Mouse (Mus musculus) fibroblast of lung, adult 2 months (primary cell): ENCODE results near the gene Gnat3.
A peak's percentile ranks its signal among the peaks of the same experiment; 100 is the strongest.
"Not testable (repeated sequence)": the region's sequence is repeated elsewhere in the genome, so short reads cannot be mapped to it uniquely, and the experiment has no call there.

Experiments
- DNase-seq: peaks from one replicate; pipeline ENCODE4 v3.0.0-alpha.2; 2011; ENCODE audit warnings: low read depth

The Gnat3 gene

DNA sequence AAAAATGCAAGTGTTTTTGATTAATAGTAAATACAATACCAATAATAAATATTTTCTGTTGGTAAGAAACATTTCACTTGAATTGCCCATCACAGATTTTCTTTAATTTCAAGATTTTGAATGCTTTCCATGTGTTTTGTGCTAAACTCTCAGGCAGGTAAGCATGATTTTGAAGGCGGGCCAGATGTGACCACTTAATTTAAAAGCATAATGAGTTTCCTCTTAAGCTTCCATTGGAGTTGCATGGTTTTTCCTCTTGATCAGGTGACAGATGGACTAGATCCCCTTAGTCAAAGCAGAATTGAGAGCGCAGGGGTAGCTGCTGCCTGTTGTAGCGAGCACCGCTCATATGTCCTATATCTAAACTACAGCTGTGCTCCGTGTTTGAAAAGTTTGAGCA, at the start of gene Gnat3:
Gnat3 (plus strand) TSS at position 301 of the 400 bp plus-strand sequence.
- DNase-seq = no peak

- DNase-seq = no peak
These were observed 43.4 kb upstream of the Gnat3 start for GRCm38 (mm10) chr5:17918966-17919365.

DNA sequence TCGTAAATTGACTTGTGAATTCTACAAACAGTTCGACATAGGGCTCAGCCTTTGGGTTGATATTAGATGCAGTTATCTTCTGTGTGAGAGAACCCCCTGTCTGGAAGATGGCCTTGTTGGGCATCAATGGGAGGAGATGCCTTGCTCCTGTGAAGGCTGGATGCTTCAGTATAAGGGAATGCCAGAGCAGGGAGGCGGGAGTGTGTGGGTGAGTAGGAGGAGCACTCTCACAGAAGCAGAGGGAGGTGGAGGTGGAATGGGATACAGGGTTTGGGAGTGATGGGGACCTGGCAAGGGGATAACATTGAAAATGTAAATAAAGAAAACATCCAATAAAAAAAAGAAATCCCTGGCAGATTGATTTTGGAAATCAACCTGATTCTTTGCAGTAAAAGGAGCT, 38.7 kb upstream of the Gnat3 start:
- DNase-seq = no peak

DNA sequence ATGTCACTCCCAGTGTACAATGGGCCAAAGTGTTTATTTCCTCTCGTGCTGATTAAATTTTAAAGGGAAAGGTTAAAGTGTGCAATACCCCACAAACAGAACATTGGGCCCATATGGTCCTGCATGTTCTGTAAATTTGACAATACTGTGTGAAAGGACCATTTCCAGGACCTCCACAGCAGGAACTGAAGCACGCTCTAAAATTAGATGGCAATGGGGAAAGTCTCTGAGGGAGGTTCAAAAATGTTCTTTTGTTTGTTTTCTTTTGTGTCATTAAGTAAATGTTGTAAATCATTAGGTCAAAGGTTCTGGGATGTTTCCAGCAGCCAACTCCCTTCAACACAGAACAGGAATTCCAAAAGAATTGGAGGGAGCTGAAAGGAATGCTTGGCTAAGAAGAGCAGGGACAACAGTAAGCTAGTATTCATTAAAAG, 38.2 kb upstream of the Gnat3 start:
- no peak for DNase-seq

DNA sequence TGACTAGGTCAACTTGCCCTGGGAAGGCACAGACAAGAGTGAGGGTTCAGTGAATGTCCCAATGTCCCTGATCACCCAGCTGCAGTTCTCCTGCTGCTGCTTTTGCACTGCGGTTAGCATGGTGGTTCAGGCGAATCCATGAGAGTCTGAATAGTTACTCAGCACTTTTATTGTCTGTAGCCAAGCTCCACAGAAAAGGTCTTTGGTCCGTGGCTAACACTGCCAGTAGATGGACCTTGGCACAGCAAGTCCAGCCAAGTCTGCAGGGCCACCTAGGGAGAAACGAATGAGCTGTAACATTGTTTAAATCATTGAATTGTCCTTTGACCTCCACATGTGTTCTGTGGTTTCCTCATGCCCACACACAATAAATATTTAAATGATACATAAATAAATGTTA, 33.9 kb upstream of the Gnat3 start:
- DNase-seq = no peak

DNA sequence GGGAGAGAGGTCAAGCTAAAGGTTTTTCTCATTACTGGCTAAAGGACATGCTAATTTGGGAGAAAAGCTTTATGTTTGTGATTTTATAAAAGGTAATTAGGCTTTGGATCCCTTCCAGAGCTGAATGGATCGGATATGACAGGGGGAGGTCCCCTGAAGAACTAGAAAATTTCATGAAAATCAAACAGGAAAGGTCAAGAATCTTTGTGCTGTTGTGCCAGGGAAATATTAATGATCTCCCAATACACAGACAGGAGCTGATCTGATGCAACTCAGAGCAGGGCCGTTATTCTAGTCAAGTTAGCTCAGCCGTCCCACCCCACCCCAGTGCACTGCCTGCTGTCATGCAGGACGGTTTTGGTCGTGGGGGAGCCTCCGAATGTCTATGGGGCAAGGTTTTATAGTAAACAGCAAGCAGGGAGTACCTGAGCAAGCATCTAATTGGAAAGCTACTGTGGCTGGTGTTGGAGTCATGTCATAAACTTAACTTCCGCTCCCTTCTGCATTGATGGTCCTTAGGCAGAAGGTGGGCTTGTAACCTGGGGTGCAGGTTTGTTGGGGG, 33.3 kb upstream of the Gnat3 start:
- DNase-seq = no peak

- DNase-seq = not testable (repeated sequence)
These were observed 30.8 kb upstream of the Gnat3 start for GRCm38 (mm10) chr5:17931588-17931987.

DNA sequence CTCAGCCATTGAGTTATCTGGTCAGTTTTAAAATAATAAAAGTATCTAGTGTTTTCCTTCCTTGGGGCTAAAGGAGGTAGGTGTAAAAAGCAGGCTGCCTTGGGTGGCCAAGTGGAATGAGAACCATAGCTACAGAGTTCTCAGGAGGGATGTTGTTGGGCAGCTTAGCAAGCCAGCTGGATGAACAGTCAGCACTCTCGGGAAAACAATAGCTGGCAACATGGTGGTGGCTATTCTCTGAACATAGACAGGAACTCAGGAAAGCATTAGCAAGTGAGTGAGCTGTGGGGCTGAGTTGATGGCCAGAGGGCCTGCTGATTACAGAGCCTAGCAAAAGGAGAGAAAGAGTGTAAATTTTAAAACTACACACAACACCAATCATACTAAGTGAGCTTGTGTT, 27.8 kb upstream of the Gnat3 start:
- DNase-seq = no peak

GRCm38 (mm10) chr5:17938170-17938939, 24.0 kb upstream of the Gnat3 start:
- no peak for DNase-seq

DNA sequence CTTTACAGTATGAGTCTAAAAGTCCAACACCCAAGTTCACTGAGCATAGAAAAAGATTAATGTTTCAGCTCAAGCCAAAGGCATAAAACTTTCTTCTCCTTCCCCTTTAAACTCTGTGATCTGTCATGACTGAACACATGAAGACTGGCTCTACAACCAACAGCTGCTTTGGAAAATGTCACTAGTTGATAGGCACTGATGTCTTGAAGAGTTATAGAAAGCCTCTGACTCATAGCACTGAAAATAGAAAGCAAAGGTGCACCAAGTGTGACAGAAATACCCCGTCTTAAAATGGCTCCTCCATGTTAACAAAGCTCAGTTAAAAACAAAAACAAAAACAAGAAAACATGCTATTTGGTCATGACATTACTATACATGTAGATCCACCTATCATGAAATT, 5.9 kb upstream of the Gnat3 start:
- DNase-seq = no peak

DNA sequence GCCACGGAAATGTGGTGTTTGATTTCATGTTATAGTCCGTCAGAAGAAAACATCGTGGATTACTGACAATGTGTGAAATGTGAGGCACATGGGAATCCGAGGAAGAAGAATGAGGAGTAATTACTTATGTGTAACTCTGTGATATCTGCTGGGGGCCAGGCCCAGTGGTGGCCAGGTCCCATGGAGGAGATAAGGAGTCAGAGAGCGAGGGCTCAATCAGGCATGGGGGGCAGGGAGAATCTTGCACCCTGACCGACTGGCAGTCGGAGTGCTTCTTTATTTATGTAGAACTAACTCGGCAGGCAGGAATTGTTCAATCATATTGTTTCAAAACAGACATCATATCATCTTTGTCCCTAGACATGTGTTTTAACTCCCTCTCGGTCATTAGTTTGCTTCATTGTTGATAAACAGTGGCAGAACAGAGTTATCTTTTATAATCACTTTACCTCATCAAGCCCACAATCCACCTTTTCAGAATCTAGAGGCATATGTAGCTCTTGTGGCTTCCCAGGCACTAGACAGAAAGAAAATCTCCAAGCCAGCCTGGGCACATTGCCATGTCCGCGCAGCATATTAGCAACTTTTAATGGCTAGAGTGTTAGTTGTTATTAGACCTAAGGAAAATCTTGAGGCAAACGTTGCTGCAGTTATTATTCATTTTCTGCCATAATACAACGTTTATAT, 7.5 kb downstream of the Gnat3 start:
- no peak for DNase-seq

DNA sequence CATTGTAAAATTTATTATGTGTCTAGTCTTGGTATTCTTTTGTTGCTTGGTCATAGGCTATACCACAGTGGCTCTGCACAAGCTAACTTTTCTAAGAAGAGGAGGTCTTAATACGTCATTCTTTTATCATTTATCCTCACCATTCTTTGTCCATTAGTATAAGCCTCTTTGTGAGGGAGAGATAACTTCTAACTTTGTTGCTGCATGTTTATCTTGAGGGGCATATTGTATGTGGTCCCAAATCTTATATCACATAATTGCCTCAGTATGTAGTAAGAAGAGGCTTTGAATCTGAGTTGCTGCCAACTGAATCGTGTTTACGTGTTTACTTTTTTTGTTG, 8.0 kb downstream of the Gnat3 start:
- DNase-seq = no peak

GRCm38 (mm10) chr5:17980501-17981121, 18.3 kb downstream of the Gnat3 start:
- DNase-seq = no peak

GRCm38 (mm10) chr5:17982770-17983169, 20.4 kb downstream of the Gnat3 start:
- no peak for DNase-seq

GRCm38 (mm10) chr5:17984522-17984921, 22.2 kb downstream of the Gnat3 start:
- no peak for DNase-seq

GRCm38 (mm10) chr5:17986611-17987010, 24.3 kb downstream of the Gnat3 start:
- no peak for DNase-seq

DNA sequence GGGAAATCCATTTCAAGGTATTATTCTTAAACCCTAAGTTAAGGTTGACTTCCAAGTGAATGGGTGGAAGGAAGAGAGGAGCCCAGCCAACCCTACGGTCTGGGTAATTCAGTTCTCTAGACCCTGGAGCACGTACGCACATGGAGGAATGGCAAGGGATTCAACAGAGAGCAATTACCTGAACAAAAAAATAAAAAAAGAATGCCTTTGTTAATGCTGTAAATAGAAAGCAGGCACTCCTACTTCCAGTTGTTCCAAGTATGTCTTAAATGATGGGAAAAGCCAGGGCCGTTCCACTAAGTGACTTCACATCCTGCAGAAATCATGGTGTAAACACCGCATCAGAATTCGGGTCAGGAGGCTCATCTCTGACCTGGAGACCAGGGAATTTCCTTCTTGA, 28.3 kb downstream of the Gnat3 start:
- DNase-seq = no peak

DNA sequence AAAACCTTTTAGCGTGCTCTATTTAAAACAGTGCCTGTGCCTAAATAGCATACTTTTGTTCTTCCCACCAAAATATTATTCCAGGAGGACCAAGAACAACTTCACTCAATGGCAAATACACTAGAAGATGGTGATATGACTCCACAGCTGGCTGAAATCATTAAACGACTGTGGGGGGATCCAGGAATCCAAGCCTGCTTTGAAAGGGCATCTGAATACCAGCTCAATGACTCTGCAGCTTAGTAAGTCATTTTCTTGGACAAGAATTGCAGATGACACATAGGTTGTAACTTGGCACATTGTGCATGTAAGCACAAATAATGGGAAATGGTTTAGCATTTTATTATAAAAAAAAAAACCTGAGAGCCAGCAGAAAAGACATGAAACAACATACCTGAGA, 37.2 kb downstream of the Gnat3 start:
- DNase-seq = peak; percentile 10

GRCm38 (mm10) chr5:18000185-18000584, 37.8 kb downstream of the Gnat3 start:
- DNase-seq = peak; percentile 7

DNA sequence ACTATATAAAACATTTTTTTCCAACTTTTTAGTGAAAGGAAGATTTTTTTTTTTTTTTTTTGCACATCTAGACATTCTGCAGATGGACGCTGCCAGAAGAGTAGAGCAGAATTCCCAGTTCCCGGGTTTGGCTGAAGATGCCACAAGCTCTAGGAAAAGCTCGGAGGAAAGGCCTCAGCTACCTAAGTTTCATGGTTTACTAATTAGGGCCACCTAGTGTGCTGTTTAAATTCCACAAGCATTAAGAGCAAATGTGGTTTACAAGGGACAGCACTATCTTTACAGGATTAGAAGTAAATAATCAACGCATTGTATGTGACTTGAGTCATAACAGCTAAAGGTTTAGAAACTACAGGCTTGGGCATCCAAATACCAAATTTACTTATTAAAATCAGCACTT, 39.3 kb downstream of the Gnat3 start:
- no peak for DNase-seq

- no peak for DNase-seq
These were observed 41.3 kb downstream of the Gnat3 start for GRCm38 (mm10) chr5:18003675-18004074.

DNA sequence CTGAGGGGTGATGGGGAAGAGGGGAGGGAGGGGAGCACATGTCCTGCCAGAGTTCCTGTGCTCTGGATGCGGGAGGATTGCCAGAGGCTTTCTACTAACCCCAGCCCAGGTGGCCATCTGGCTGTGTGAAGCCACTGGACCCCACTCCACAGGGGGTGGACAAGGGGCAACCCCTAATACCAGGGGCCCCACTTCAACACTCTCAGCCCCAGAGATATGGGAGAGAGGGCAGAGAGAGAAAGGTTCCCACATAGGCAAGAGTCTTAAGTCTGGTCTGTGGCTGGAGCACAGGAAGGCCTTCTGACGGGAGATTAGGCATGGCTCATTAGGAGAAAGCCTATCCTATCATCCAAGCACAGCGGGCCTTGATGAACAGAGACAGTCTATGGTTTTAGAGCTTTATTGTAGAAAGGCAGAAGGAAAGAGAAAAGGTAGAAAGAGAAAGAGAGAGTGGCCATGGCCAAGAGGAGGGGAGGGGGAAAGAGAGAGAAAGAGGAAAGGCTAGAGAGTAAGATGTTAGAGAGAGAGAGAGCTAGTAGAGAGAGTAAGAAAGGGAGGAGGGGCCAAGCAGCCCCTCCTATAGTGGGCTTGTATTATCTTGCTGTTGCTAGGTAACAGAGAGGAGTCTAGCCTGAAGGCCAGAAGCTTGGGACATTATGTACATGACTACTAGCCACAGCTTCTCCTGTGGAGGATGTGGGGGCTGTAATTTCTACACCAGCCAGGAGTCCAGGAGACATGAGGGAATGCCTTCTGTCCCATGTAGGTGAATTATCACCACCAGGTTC, 42.7 kb downstream of the Gnat3 start:
- no peak for DNase-seq
